Mouse (Mus musculus) limb, embryonic 14.5 days (tissue): Measurements from ENCODE around the gene Gm11127. TPM values are rescaled to one million over a fixed set of nuclear protein-coding genes. Genes with fewer than 3 reads are reported as not detected.

Experiments used
- ATAC-seq: fragments of 200-750 bp; cut with Nextera tagmentation; 2 replicates; pipeline ENCODE4 v1.8.0; 2017; ENCODE audit warnings: low read depth, moderate number of reproducible peaks, moderate TSS enrichment; ENCODE audit not compliant: low FRiP score
- DNase-seq: peaks from one replicate; pipeline ENCODE4 v3.0.0-alpha.2; 2015; ENCODE audit warnings: low spot score
- H3K27ac ChIP-seq: fragments of 300-500 bp; sonication (generic); replicated peaks from 2 replicates; pipeline ENCODE4 v1.5.1; 2014; ENCODE audit warnings: low read depth, mild to moderate bottlenecking, low read length, moderate library complexity, mixed read lengths
- H3K27me3 ChIP-seq: fragments of 300-500 bp; sonication (generic); 2 replicates; pipeline ENCODE4 v1.6.1; 2014; ENCODE audit warnings: low read length, mixed read lengths; ENCODE audit not compliant: control insufficient read depth, insufficient read depth
- H3K36me3 ChIP-seq: fragments of 300-500 bp; sonication (generic); 2 replicates; pipeline ENCODE4 v1.6.1; 2014; ENCODE audit warnings: mild to moderate bottlenecking, low read length, moderate library complexity, mixed read lengths; ENCODE audit not compliant: control insufficient read depth, insufficient read depth
- H3K4me1 ChIP-seq: fragments of 300-500 bp; sonication (generic); 2 replicates; pipeline ENCODE4 v1.6.1; 2014; ENCODE audit warnings: antibody characterized with exemption, low read length, mixed read lengths; ENCODE audit not compliant: control insufficient read depth, insufficient read depth
- H3K4me2 ChIP-seq: fragments of 300-500 bp; sonication (generic); replicated peaks from 2 replicates; pipeline ENCODE4 v1.6.1; 2014; ENCODE audit warnings: low read depth, mild to moderate bottlenecking, low read length, moderate library complexity; ENCODE audit not compliant: severe bottlenecking
- H3K4me3 ChIP-seq: fragments of 300-500 bp; sonication (generic); replicated peaks from 2 replicates; pipeline ENCODE4 v1.5.1; 2014; ENCODE audit warnings: low read length
- H3K9ac ChIP-seq: fragments of 300-500 bp; sonication (generic); 2 replicates; pipeline ENCODE4 v1.6.1; 2014; ENCODE audit warnings: mild to moderate bottlenecking, low read depth, low read length, moderate library complexity; ENCODE audit not compliant: severe bottlenecking
- H3K9me3 ChIP-seq: fragments of 300-500 bp; sonication (generic); 2 replicates; pipeline ENCODE4 v1.6.1; 2016; ENCODE audit warnings: low read length; ENCODE audit not compliant: control insufficient read depth
- POLR2A ChIP-seq: fragments of 200-500 bp; IDR thresholded peaks from 2 replicates; pipeline ENCODE4 v1.8.0; 2012; ENCODE audit warnings: inconsistent platforms, mild to moderate bottlenecking, moderate library complexity, borderline replicate concordance; ENCODE audit not compliant: insufficient read depth, insufficient read length; ENCODE audit errors: extremely low read depth
- WGBS: fragments of 180-500 bp; shearing (Covaris S2); extraction: QIAGEN DNeasy Blood & Tissue Kit; methylation state at CpG from one replicate; pipeline ENCODE4 v1.1.7; 2014; 5-methylcytosine and 5-hydroxymethylcytosine counted together
- polyA plus RNA-seq, 2 experiments: library from polyadenylated mRNA; depleted of rRNA in 1 of 2; stranded (reverse) in 1 of 2; unstranded in 1 of 2; fragments of >200 nt; fragmentation: Nextera tagmentation in 1 of 2; extraction: Ambion mirVana in 1 of 2; gene quantifications; 2 replicates each; pipeline versions ENCODE4 v1.2.1 to v1.2.3; 2012 to 2014

Gene Gm11127
- polyA plus RNA-seq, 2 experiments: 0.21 TPM; not detected in 1

DNA sequence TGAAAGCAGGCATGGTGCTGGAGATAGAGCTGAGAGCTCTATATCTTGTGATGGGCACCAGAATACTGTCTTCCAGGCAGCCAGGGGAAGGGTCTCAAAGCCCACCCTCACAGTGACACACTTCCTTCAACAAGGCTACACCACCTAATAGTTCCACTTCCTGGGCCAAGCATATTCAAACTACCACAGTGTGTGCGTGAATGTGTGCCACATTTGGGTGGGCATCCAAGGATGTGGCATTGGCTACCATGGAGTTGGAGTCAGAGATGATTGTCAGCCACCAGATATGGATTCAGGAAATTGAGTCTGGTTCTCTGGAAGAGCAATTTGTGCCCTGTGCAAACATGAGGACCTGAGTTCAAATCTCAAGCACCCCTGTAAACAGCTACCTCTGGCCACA is 36.9 kb downstream of the Gm11127 start:
- H3K36me3 ChIP-seq: no peaks in the 10 kb centered on the region
- H3K4me3 ChIP-seq: no peak overlapping the region
- H3K4me2 ChIP-seq: no peak overlapping the region
- no peaks in the 10 kb centered on the region for H3K9me3 ChIP-seq
- 90% methylated on average over 1 of the region's 1 CpGs for WGBS
- no peaks in the 10 kb centered on the region for H3K27me3 ChIP-seq
- DNase-seq (no peak), ATAC-seq (no peak)
- no peak overlapping the region for H3K9ac ChIP-seq
- H3K27ac ChIP-seq: no peak overlapping the region
- 0 out of 2 replicates have a peak, but pooled peaks cover 5% of the 10 kb centered on the region for H3K4me1 ChIP-seq
- TF ChIP-seq POLR2A: no peak

DNA sequence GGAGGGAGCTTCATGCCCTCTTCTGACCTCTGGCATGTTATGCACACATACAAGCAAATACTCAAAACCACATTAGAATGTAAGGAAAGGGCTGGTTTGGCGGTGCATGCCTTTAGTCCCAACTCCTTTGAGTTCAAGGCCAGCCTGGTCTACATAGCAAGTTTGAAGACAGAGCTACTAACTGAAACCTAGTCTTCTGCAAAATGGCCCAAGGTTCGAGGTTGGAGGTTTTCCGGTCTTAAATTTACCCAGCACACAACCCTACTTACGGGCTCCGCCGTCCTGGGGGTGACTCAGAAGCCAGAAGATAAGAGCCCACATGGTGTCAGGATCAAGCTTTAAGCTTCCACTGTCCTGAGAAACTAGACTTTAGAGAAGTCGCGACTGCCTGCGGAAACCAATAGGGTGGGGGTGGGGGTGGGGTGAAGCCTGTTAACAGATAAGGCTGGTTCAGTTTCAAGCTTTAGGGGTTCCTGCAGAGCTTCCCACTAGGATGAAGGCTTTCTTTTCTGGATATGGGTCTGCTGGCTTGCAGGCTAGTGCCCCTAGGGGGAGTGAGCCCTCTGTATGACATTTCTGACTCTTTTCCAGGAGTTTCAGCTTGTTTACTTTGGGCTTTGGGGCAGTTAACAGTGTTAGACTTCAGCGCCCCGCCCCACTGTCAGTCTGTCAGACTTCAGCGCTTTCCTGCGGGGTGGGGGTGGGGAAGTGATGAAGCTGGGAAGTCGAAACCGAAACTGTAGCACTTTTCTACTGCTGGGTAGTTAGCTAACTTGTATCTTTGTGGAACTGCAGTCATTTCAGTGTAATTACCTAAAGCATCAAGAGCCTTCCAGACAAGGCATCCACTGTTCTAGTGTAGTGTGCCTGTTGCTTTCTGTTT is 37.7 kb downstream of the Gm11127 start, which contains the start of gene H2-T24:
TSS of gene H2-T24 (minus strand) at position 370 of the 883 bp plus-strand sequence.
- Histone ChIP-seq H3K27me3 (no peaks in the 10 kb centered on the region), H3K27ac (no peak within 1 kb of the TSS; the same call in 1 of the 2 replicates), H3K4me2 (peak within 1 kb of the TSS; percentile 31), H3K9ac (no peak within 1 kb of the TSS), H3K4me3 (no peak within 1 kb of the TSS; the same call in 1 of the 2 replicates), H3K4me1 (0 out of 2 replicates have a peak, but pooled peaks cover 5% of the 10 kb centered on the region), H3K9me3 (no peaks in the 10 kb centered on the region), H3K36me3 (0 out of 2 replicates have a peak, but pooled peaks cover under 1% of the 10 kb centered on the region)
- ATAC-seq (no peak), DNase-seq (peak; percentile 21)
- WGBS: 45% methylated on average over 15 of the region's 15 CpGs
- TF ChIP-seq POLR2A: no peak

DNA sequence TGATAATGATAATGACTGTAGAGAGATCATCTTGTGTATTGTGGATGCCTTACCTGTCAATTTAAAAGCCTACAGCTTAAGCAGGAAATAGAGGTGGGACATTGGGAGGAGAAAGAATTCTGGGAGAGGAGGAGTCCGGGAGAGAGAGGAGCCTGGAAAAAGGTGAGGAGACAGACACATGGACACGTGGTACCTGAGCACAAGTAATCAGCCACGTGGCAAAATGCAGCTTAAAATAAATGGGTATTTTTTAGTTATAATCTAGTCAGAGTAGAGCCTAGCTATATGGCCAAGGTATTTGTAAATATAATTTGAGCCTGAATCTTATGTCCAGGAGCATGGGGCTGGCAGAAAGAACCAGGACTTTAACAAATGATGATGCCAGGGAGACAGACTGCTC is 38.7 kb downstream of the Gm11127 start:
- H3K27ac ChIP-seq: no peak overlapping the region; the same call in 1 of the 2 replicates
- TF ChIP-seq POLR2A: no peak
- ATAC-seq: no peak
- H3K9ac ChIP-seq: no peak overlapping the region
- H3K4me1 ChIP-seq: 0 out of 2 replicates have a peak, but pooled peaks cover 5% of the 10 kb centered on the region
- no peak overlapping the region for H3K4me3 ChIP-seq
- no peaks in the 10 kb centered on the region for H3K9me3 ChIP-seq
- DNase-seq: no peak
- no peak overlapping the region for H3K4me2 ChIP-seq
- WGBS: 77% methylated on average over 3 of the region's 3 CpGs
- no peaks in the 10 kb centered on the region for H3K27me3 ChIP-seq
- H3K36me3 ChIP-seq: peaks cover 8% of the 10 kb centered on the region; the same call in 1 of the 2 replicates

DNA sequence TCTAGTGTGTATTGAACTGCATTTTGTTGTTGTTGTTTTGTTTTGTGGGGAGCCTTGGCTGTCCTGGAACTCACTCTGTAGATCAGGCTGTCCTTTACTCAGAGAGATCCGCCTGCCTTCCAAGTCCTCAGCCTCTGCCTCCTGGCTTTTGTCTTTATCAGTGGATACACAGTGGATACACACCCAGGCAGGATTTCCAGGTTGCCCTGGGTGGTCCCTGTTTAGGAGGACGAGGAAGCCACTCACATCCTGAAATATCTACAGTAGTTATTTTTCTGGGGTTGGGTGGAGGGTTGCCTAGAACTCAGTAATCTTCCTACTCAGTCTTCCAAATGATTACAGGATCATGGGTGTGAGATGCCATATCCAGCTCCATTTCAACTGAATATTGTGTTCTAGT is 39.2 kb downstream of the Gm11127 start:
- 0 out of 2 replicates have a peak, but pooled peaks cover 5% of the 10 kb centered on the region for H3K4me1 ChIP-seq
- no peak overlapping the region for H3K4me2 ChIP-seq
- no peaks in the 10 kb centered on the region for H3K9me3 ChIP-seq
- no peak overlapping the region for H3K27ac ChIP-seq
- H3K4me3 ChIP-seq: no peak overlapping the region
- H3K9ac ChIP-seq: no peak overlapping the region
- peaks cover 13% of the 10 kb centered on the region for H3K36me3 ChIP-seq
- TF ChIP-seq POLR2A: no peak
- 60% methylated on average over 2 of the region's 2 CpGs for WGBS
- ATAC-seq: no peak
- no peak for DNase-seq
- H3K27me3 ChIP-seq: no peaks in the 10 kb centered on the region

DNA sequence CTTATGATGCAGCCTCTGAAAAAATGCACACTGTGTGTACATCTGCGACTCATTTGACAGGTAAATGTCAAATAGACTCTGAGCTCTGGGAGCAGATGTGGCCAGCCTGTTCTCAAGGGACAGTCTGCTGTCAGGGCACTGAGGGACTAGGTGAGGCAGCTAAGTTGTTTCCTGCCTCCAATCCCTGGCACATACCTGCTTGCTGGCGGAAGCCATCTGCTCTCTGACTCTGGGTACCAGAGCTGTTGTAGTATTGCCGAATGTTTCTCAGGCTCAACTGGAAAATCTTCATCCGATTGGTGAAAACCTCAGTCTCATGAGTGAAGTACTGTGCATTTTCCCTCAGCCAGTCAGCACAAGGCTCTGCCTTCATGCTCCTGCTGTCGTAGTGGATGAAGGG is 41.1 kb downstream of the Gm11127 start:
- peaks cover 13% of the 10 kb centered on the region for H3K36me3 ChIP-seq
- WGBS: 85% methylated on average over 5 of the region's 5 CpGs
- H3K4me3 ChIP-seq: no peak overlapping the region
- no peaks in the 10 kb centered on the region for H3K9me3 ChIP-seq
- no peak overlapping the region for H3K4me2 ChIP-seq
- DNase-seq (no peak), ATAC-seq (no peak)
- H3K9ac ChIP-seq: no peak overlapping the region
- H3K27me3 ChIP-seq: no peaks in the 10 kb centered on the region
- no peak overlapping the region for H3K27ac ChIP-seq
- 0 out of 2 replicates have a peak, but pooled peaks cover 5% of the 10 kb centered on the region for H3K4me1 ChIP-seq
- TF ChIP-seq POLR2A: no peak
